Mouse (Mus musculus): ENCODE measurements at regions not wholly inside any gene's neighbourhood (a gene's known extent, or its start where the extent isn't known, plus 50 kb on each side); places are given as distances from the start of the nearest gene placed in this dataset.

DNA sequence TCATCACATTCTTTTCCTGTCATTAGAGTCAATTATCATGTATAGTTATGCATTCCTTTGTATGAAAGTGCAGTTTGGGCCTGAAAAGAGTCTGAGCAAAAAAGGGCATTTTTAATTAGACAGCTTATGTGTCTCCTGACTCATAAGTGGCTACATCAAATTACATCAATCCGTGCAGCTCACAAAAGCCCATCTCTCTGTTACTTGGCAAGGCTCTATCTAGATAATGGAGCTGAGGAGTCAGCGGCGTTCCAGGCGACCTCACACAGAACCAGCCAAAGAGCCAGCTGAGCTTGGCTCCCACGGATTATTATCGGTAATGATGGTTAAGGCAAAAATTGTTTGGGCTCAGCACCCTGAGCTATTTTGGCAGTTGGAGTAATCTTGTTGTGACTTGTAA, 176.5 kb upstream of the Fat1 start:
- ATAC-seq (replicated peaks; ENCODE audit: low FRiP score, low TSS enrichment, poor library complexity, severe bottlenecking), result no peak

DNA sequence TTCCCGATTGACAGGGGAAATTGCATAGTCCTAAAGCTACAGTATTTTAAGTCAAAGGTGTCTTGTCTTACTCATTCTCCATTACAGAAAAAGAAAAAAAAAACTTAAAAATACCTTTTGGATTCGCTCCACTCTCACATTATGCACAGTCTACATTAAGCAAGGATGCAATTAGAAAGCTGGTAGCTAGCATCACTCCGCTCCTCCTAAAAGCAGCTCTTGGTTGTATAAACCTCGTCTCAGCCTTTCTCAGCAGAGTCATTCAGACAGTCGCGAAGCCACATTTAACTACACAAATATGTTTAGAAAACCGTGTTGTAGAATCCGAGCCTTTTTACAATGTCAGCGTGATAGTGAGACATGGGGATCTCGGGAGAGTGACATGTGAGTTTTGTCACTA, 172.5 kb upstream of the Fat1 start:
- no peak for ATAC-seq (replicated peaks; ENCODE audit: low FRiP score, low TSS enrichment, poor library complexity, severe bottlenecking)

DNA sequence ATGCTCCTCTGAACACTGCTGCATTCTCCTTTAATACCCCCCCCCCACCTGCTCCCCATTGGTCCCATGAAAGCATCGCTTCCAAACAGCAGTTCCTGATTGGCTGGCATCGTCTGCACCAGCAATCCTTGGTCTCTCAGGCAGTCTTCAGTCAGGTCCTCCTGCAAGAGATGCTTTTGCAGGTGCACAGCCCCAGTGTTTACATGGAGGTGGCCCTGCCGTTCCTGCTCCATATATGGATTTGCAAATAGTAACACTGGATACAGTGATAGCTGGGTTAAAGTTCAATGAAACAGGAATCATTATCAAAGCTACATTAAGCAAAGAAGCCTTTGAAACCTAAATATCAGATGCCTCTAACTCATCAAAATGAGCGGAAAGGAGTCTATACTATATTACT, 170.1 kb upstream of the Fat1 start:
- no peak for ATAC-seq (replicated peaks; ENCODE audit: low FRiP score, low TSS enrichment, poor library complexity, severe bottlenecking)

DNA sequence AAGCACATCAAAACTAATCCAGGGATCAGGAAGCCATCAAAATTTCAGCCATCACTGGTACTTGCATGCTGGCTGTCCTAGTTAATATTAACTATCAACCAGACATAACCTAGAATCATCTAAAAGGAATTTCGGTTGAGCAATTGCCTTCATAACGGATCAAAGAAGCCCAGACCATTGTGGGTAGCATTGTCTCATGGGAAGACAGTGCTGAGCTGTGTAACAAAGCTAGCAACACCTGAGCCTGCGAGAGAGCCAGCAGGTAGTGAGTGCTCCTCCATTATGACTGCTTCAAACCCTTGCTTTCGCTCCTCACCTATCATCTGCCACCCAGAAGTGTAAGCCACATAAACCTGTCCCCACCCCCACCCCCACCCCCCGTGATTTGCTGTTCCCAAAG, 169.6 kb upstream of the Fat1 start:
- no peak for ATAC-seq (replicated peaks; ENCODE audit: low FRiP score, low TSS enrichment, poor library complexity, severe bottlenecking)

DNA sequence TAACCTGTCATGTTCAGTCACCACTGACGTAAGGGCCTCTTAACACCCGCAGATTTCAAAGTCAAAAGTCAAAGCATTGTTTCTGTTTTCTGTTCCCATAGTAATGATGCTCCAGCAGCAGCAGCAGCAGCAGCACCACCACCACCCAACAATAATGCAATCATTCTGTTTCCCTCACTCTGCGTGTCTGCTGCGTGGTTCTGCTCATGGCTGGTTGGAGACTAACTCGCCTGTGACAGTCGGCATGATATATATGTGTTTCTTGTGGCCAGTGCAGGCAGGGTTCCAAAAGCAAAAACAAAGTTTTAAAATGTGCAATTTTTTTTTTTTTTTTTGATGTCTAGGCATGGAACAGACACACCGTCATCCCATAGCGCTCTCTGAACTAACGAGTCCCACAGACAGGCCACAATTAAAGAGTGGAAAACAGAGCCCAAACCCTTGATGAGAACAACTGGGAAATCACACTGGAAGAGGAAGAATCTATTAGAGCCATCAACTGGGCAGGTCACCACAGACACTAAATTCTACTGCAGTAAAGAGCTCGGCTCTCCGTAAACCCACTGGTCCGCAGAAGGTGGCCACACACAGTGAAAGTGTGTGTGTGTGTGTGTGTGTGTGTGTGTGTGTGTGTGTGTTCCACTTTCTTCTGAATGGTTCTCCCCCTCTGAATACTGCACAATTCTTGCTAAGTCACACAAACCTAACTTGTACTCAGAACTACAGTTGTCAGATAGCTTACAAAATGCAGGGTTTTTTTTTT, 169.0 kb upstream of the Fat1 start:
- ATAC-seq (replicated peaks; ENCODE audit: low FRiP score, low TSS enrichment, poor library complexity, severe bottlenecking), result no peak

DNA sequence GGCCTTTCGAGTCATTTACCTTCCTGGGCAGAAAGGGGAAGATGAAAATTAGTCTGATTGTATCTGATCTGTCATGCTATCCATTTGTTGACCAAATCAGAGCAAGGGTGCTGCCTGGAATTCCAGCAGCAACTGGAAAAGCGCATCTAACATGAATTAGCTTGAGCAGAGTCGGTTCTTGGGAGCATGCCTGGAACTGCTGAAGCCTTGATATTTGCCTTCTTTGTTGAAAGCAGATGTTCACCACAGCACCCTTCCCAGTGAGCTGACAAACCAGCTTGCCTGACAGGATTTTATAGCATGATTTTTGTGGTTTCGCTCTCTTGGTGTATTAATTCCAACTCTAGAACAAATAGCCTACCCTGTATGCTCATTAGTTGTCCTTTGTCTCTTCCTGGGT, 168.0 kb upstream of the Fat1 start:
- ATAC-seq (replicated peaks; ENCODE audit: low FRiP score, low TSS enrichment, poor library complexity, severe bottlenecking), result no peak

DNA sequence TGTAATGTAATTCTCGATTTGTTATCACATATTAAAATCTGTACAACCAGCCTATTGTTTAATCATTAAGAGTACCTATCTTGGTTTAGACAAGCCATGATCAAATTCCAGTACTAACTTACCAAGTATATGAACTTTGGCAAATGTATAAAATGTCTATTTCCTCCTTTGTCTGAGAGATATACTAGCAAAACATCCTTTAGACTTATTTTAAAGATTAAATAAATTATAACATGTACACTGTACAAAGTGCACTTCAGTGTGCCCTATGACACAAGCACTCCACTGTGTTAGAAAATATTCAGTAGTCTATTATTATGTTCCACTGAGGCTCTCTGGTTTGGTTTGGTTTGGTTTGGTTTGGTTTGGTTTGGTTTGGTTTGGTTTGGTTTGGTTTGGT, 156.0 kb upstream of the Fat1 start:
- ATAC-seq (replicated peaks; ENCODE audit: low FRiP score, low TSS enrichment, poor library complexity, severe bottlenecking), result no peak

DNA sequence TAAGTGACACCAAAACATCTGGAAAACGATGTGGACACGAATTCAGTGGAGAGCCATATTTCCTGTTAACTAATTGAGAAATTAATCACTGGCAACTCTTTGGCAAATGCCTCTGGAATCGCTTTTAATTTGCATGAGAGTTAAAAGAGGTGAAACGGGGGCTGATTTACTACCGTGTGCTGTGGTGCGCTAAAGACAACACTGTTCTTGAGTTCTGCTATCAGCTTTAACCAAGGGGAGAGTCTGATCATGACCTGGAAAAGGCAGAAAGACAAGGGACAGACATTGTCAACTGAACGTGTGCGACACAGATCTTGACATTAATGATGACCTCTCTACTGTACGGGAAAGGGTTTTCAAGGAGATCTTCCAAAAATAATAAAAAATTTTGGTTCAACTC, 152.8 kb upstream of the Fat1 start:
- ATAC-seq (replicated peaks; ENCODE audit: low FRiP score, low TSS enrichment, poor library complexity, severe bottlenecking), result no peak

DNA sequence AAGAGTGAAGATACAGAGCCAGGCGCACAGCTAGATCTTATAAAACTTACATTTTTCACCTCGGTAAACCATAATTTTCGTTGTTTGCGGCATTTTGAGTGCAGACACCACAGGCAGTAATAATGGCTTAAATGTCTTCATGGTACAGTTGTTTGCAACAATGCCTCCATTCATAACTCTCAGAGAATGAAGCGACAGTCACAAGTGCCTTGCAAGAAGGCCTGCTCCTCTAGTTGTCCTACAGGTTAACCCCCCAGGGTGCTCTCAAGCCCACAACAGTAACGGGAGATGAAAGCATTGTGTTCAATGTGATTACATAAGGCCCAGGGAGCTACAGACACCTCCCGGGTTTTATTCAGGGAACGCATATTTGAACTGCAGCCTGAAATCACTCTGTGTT, 150.1 kb upstream of the Fat1 start:
- no peak for ATAC-seq (replicated peaks; ENCODE audit: low FRiP score, low TSS enrichment, poor library complexity, severe bottlenecking)

DNA sequence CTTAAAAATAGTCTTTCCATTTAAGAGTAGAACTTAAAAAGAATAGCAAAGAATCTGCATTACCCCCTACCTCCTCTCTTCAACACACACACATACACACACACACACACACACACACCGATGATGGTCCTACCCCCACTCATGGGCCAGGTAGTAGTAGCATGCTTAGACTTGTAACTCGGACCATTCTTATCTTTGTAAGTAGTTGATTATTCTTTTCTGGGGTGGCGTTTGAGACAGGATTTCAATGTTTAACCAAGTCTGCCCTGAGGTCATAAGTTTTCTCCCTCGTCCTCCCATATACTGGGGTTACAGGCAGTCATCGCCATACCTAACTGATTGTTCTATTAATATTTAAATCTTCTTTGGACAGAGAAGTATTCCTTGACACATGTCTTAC, 148.5 kb upstream of the Fat1 start:
- no peak for ATAC-seq (replicated peaks; ENCODE audit: low FRiP score, low TSS enrichment, poor library complexity, severe bottlenecking)

DNA sequence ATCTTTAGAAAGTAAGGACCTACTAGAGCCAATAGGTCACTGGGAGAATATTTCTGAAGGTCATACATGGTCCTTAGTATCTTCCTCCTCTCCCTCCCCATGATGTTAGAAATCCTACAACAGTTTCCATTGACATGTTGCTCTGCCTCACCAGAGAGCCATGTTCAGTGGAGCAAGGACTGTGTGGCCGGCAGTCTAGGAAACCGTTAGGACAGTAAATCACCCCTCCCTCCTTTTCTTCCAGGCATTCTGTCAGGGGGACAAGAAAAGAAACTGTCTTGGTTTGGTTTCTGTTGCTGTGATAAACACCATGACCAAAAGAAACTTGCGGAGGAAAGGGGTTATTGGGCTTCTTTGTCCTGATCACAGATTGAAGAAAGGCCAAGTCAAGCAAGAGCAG, 147.0 kb upstream of the Fat1 start:
- no peak for ATAC-seq (replicated peaks; ENCODE audit: low FRiP score, low TSS enrichment, poor library complexity, severe bottlenecking)

DNA sequence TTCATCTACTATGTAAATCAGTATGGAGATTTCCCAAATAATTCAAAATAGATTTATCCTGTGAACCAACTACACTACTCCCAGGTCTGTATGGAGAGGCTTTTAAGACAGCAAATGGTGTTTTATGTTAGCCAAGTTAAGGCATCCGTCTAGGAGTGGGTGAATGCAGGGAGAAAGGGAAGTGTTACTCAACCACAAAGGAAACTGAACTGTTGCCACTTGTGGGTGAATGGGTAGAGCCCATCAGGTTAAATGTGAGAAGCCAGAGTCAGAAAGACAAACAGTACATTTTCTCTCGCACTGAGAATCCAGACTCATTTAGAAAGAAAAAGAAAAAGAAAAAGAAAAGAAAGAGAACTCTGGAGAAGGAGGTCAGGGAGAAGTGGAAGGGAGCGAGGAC, 135.7 kb upstream of the Fat1 start:
- ATAC-seq (replicated peaks; ENCODE audit: low FRiP score, low TSS enrichment, poor library complexity, severe bottlenecking), result no peak

DNA sequence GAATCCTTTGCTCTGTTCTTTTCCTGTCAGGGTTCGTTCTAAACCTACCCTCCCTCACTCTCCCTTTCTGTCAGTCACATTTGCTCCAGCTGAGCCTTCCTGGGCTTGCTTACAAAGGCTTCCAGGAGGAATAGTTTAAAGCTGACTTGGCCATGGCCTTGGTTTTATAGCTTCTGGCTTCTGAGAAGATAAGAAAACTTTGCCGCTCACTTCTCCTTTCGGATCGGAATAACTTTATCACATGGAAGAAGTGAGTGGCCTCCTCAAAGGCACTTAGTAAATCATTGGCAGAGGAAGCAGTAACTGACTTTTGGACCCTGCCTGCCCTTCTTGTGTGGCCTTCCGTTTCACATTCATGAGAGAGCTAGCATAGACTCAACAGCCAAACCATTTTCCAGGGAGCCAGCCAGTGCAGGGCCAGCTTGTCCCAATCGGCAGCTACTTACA, 134.4 kb upstream of the Fat1 start:
- ATAC-seq (replicated peaks; ENCODE audit: low FRiP score, low TSS enrichment, poor library complexity, severe bottlenecking), result no peak

DNA sequence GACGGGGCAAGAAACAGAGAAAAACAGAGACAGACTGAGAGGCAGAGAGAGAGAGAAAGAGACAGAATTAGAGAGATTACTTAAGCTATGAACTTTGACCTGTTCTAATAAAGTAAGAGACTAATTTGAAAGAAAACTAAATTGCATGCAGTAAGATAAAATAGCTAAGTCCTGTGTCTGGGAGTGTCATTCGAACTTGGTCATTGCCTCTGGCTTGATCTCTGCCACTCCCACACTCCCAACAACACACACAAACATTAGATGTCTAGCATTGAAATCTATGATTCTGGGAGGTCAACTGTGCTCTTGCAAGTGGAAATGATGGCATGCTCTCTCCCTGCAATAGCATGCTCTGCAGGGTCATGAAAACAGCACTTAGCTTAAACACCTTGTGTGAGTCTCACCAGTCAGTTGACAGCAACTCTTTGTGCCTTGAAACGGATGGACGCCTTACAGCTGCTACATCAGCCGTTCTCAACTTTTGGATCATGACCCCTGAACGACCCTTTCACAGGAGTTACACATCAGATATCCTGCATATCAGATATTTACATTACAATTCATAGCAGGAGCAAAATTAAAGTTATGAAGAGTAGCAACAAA, 133.5 kb upstream of the Fat1 start:
- no peak for ATAC-seq (replicated peaks; ENCODE audit: low FRiP score, low TSS enrichment, poor library complexity, severe bottlenecking)

DNA sequence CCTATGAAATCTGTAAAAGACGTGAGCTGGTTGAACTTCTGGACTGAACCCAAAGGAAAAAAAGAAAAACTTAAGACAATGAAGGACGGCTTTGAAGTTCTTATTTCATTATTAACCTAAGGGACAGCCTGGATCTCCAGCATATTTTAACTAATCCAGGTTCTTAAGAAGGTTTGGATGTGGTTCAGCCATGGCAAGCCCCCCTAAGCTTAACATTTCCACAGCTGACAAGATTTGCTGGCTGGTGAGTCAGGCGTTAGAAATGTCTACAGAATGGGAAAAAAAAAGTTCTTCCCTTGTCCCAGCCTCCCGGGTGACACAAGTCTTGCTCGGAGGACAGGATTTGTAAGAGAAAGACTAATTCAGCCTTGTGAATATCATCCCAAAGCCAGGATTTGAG, 132.9 kb upstream of the Fat1 start:
- ATAC-seq (replicated peaks; ENCODE audit: low FRiP score, low TSS enrichment, poor library complexity, severe bottlenecking), result no peak

DNA sequence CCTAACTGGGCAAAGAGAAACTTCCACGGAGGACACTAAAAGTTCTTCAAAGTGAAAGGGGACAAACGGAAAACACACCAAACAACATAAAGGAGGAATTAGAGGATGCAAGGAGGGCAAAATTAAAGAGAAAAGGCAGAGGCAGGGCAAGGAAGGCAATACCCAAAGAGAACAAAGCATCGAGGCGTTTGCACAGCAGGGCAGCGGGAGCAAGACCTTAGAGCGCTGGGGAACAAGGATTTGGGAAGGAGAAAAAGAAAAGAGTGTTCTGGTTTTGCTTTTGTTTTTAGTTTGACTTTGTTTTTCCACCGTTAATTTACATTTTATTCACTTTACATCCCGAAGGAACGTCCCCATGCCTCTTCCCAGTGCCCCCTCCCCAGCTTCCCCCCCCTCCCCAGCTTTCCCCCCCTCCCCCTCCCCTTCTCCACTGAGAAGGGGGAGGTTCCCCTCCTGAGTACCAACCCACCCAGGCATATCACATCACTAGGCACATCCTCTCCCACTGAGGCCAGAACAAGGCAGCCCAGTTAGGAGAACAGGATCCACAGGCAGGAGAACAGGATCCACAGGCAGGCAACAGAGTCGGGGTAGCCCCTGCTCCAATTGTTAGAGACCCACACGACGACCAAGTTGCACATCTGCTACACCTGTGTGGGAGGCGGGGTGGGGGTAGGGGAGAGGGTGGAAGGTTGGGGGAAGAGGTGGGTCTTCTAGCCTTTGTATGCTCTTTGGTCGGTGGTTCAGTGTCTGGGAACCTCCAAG, 130.7 kb upstream of the Fat1 start:
- no peak for ATAC-seq (replicated peaks; ENCODE audit: low FRiP score, low TSS enrichment, poor library complexity, severe bottlenecking)

DNA sequence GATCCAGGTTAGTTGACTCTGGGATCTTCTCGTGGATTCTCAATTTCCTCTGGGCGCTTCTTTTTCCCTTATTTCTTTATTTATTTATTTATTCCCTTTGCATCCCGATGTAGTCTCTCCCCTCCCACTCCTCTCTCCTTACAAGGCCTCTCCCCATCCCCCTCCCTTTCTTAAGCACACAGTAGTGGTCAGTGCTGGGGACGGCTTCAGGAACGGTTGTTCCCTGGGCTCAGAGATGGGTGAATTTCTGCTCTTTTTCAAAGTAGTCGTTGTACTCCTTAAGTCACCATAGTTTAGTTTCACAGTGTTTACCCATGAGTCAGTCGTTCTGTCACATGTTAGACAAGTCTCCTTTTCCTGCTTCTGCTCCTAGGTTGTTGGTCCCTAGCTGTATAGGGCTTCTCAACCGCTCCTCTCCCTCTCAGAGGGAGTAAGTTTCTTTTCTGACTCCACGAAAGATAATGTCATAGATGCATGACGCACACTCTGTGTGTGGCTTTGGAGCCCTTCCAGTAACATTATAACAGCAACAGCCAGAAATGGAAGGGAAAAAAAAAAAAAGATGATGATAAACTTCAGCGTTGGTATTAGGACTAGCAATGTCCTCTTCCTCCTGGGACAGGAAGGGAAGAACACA, 129.9 kb upstream of the Fat1 start:
- ATAC-seq (replicated peaks; ENCODE audit: low FRiP score, low TSS enrichment, poor library complexity, severe bottlenecking), result no peak

DNA sequence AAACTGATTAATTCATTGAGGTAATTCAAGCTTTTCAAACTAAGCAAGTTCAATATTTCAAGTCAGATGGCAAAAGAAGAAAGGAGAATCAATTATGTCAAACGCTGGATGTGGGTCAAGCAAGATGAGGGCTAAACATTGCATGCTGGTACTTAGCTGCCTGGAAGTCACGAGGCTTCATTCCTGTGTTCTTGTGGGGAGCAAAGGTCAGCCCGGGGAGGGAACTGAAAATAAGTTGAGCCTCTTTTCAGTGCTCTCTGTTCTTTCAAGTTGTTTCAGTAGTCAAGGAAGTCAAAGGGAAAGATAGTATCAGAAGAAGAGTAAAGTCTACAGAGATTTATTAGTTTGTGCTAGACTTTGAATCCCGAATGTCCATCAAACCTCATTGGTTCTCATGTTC, 122.9 kb upstream of the Fat1 start:
- ATAC-seq (replicated peaks; ENCODE audit: low FRiP score, low TSS enrichment, poor library complexity, severe bottlenecking), result no peak

DNA sequence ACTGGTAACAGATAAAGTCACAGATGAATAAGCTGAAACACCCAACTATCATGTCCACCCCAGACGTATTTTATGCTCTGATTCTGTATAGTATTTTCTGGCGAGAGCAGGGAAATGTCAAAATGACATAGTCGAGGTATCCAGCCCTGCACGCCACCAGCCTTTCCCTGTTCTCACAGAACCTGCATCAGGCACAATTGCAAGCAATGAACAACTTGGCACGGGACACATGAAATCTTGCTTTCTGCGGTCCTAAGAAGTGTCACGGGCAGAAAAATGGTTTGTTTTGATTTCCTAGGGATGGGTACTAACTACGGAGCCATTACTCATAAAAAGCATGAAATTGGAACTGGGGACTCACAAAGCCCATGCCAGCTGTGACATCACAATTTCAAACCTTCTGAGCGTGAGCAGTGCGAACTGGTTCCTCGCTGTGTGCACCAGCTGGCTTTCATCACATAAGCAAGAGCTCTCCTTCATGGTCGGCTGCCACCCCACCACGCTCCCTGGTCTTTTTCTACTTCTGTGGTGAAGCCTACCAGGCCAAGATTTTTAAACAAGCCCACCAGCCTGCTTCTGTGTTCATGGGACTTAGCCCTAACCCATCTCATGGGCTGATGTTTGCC, 117.6 kb upstream of the Fat1 start:
- ATAC-seq (replicated peaks; ENCODE audit: low FRiP score, low TSS enrichment, poor library complexity, severe bottlenecking), result no peak

DNA sequence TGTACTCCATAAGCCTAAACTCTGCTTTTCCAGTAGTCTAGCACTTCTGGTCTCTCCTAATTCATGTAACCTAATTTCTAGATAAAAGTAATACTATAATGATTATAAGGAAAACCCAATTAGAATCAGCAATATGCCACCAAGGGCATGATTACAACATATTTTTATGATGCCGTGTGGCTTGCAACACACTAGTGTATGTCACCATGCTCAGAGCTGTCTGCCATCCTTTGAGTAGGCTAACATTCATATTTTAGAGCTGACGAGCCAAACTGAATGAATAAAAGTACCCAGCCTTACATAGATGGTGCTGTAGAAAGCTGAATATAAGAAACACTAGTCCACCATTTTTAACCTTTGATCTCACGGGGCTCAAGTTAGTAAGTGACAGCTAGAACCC, 116.0 kb upstream of the Fat1 start:
- no peak for ATAC-seq (replicated peaks; ENCODE audit: low FRiP score, low TSS enrichment, poor library complexity, severe bottlenecking)
